Mouse (Mus musculus): ENCODE measurements around the gene Trim27. TPM values are rescaled to one million over a fixed set of nuclear protein-coding genes. Genes with fewer than 3 reads are reported as not detected.

Trim27 gene
- polyA plus RNA-seq, 1 experiment from 2014 or later: 101 TPM

- no peaks in the 10 kb centered on the region for H3K36me3 ChIP-seq (ENCODE audit: insufficient read depth, low read length)
- H3K27me3 ChIP-seq (ENCODE audit: insufficient read depth, low read length): no peaks in the 10 kb centered on the region
- ATAC-seq (replicated peaks; ENCODE audit: low FRiP score, low read depth) (peak; percentile 59), DNase-seq (ENCODE audit: low spot score) (peak; percentile 86)
- peaks cover 5% of the 10 kb centered on the region; the same call in 1 of the 2 replicates for H3K4me1 ChIP-seq (replicated peaks; ENCODE audit: insufficient read depth, low read length)
- under 1% methylated on average over 27 of the region's 27 CpGs for WGBS
- H3K4me2 ChIP-seq (ENCODE audit: low read length): peak overlapping the region; percentile 57
- peak overlapping the region; percentile 51 for H3K4me3 ChIP-seq (replicated peaks; ENCODE audit: low read depth, low read length)
- no peak overlapping the region for H3K27ac ChIP-seq
- no peaks in the 10 kb centered on the region for H3K9me3 ChIP-seq (replicated peaks; ENCODE audit: low read length)
- H3K9ac ChIP-seq (ENCODE audit: low read depth, low read length): 0 out of 2 replicates have a peak overlapping the region, but pooled peaks have one; percentile 14
- TF ChIP-seq CTCF (IDR thresholded peaks at IDR 0.05; ENCODE audit: low read depth): no peak
These were observed 12.0 kb upstream of the Trim27 start for GRCm38 (mm10) chr13:21166936-21167909.

GRCm38 (mm10) chr13:21167910-21168300 lies 11.3 kb upstream of the Trim27 start:
- 0 out of 2 replicates have a peak overlapping the region, but pooled peaks have one; percentile 5 for H3K9ac ChIP-seq (ENCODE audit: low read depth, low read length)
- no peak; the same call in 1 of the 2 replicates for ATAC-seq (replicated peaks; ENCODE audit: low FRiP score, low read depth)
- peak overlapping the region; percentile 57 for H3K4me2 ChIP-seq (ENCODE audit: low read length)
- TF ChIP-seq CTCF (IDR thresholded peaks at IDR 0.05; ENCODE audit: low read depth): no peak
- no peaks in the 10 kb centered on the region for H3K36me3 ChIP-seq (ENCODE audit: insufficient read depth, low read length)
- no peaks in the 10 kb centered on the region for H3K27me3 ChIP-seq (ENCODE audit: insufficient read depth, low read length)
- H3K4me1 ChIP-seq (replicated peaks; ENCODE audit: insufficient read depth, low read length): peaks cover 5% of the 10 kb centered on the region; the same call in 1 of the 2 replicates
- no peak overlapping the region for H3K27ac ChIP-seq
- no peak for DNase-seq (ENCODE audit: low spot score)
- H3K4me3 ChIP-seq (replicated peaks; ENCODE audit: low read depth, low read length): peak overlapping the region; percentile 51
- 1% methylated on average over 8 of the region's 8 CpGs for WGBS
- H3K9me3 ChIP-seq (replicated peaks; ENCODE audit: low read length): no peaks in the 10 kb centered on the region

DNA sequence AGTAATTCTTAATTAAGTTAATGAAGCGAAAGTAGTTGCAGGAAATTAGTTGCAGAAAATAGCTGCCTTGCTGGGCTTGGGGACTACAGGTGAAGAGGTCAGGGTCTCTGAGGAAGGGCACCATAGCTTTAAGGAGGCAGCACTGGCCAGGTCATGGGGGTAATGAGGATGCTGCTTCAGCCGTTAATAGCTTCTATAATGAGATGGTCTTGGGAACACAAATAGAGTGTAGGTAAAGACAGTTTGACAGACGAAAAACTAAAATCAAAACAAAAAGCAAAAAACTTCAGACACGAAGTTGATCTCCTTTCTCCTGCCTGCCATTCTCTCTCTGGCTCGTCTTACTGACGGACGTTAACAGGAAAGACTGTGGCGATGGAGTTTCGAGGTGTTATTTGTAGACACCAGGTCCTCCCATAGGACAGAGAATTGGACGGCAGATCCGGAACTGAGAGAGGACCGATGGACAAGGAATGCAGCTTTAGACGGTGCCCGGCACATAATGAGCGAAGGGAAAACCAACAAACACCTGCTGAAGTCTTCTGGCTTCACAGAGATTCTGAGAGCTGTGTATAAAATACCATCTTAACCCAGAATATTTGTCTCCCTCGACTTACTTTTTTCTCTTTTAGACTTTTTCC lies 10.8 kb upstream of the Trim27 start:
- H3K4me1 ChIP-seq (replicated peaks; ENCODE audit: insufficient read depth, low read length): peaks cover 5% of the 10 kb centered on the region; the same call in 1 of the 2 replicates
- H3K4me2 ChIP-seq (ENCODE audit: low read length): peak overlapping the region; percentile 57
- DNase-seq (ENCODE audit: low spot score): peak; percentile 55
- no peak for TF ChIP-seq CTCF (IDR thresholded peaks at IDR 0.05; ENCODE audit: low read depth)
- H3K27me3 ChIP-seq (ENCODE audit: insufficient read depth, low read length): no peaks in the 10 kb centered on the region
- H3K36me3 ChIP-seq (ENCODE audit: insufficient read depth, low read length): no peaks in the 10 kb centered on the region
- WGBS: 1% methylated on average over 16 of the region's 16 CpGs
- no peaks in the 10 kb centered on the region for H3K9me3 ChIP-seq (replicated peaks; ENCODE audit: low read length)
- peak overlapping the region; percentile 51 for H3K4me3 ChIP-seq (replicated peaks; ENCODE audit: low read depth, low read length)
- H3K27ac ChIP-seq: peak overlapping the region; percentile 57; the same call in 1 of the 2 replicates
- ATAC-seq (replicated peaks; ENCODE audit: low FRiP score, low read depth): no peak
- peak overlapping the region; percentile 5; the same call in 1 of the 2 replicates for H3K9ac ChIP-seq (ENCODE audit: low read depth, low read length)

DNA sequence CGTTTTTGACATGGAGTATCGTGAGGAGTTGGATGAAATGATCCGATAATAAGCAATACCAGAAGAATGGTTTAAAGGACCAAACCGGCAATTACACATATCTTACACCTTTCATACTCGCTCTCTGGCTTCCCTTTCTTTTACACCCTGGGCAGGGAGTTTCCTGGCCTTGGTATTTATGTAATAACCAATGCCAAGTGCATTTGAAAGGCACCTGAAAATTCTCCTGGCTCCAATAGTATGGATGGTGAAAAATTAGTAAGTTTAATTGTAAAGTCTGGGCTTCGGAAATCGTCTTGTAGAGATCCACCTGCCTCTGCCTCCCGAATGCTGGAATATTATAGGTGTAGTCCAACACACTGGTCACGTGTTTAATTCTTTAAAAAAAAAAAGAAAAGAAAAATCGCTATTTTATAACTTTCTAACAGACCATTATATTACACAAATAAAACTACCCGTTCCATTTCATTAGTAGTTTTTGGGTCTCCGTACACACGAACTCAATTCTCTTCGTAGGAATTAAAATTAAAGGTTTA lies 10.1 kb upstream of the Trim27 start:
- TF ChIP-seq CTCF (IDR thresholded peaks at IDR 0.05; ENCODE audit: low read depth): no peak
- no peak for ATAC-seq (replicated peaks; ENCODE audit: low FRiP score, low read depth)
- Histone ChIP-seq H3K27ac (0 out of 2 replicates have a peak overlapping the region, but pooled peaks have one; percentile 57), H3K27me3 (ENCODE audit: insufficient read depth, low read length) (no peaks in the 10 kb centered on the region), H3K9ac (ENCODE audit: low read depth, low read length) (peak overlapping the region; percentile 5; the same call in 1 of the 2 replicates), H3K36me3 (ENCODE audit: insufficient read depth, low read length) (no peaks in the 10 kb centered on the region), H3K4me3 (replicated peaks; ENCODE audit: low read depth, low read length) (peak overlapping the region; percentile 51), H3K4me1 (replicated peaks; ENCODE audit: insufficient read depth, low read length) (peaks cover 5% of the 10 kb centered on the region; the same call in 1 of the 2 replicates), H3K4me2 (ENCODE audit: low read length) (peak overlapping the region; percentile 57), H3K9me3 (replicated peaks; ENCODE audit: low read length) (no peaks in the 10 kb centered on the region)
- WGBS: 2% methylated on average over 14 of the region's 14 CpGs
- no peak for DNase-seq (ENCODE audit: low spot score)

- no peak overlapping the region for H3K9ac ChIP-seq (ENCODE audit: low read depth, low read length)
- ATAC-seq (replicated peaks; ENCODE audit: low FRiP score, low read depth): peak; percentile 85
These were observed 9.4 kb upstream of the Trim27 start for GRCm38 (mm10) chr13:21169657-21170430.

More at GRCm38 (mm10) chr13:21169657-21170430, 9.4 kb upstream of the Trim27 start:
- peak overlapping the region; percentile 57 for H3K4me2 ChIP-seq (ENCODE audit: low read length)
- no peaks in the 10 kb centered on the region for H3K36me3 ChIP-seq (ENCODE audit: insufficient read depth, low read length)
- H3K4me3 ChIP-seq (replicated peaks; ENCODE audit: low read depth, low read length): peak overlapping the region; percentile 51
- no peaks in the 10 kb centered on the region for H3K27me3 ChIP-seq (ENCODE audit: insufficient read depth, low read length)
- peaks cover 5% of the 10 kb centered on the region; the same call in 1 of the 2 replicates for H3K4me1 ChIP-seq (replicated peaks; ENCODE audit: insufficient read depth, low read length)
- no peak for TF ChIP-seq CTCF (IDR thresholded peaks at IDR 0.05; ENCODE audit: low read depth)
- H3K27ac ChIP-seq: no peak overlapping the region
- DNase-seq (ENCODE audit: low spot score): peak; percentile 86
- no peaks in the 10 kb centered on the region for H3K9me3 ChIP-seq (replicated peaks; ENCODE audit: low read length)
- 1% methylated on average over 39 of the region's 39 CpGs for WGBS
